Mouse (Mus musculus) brain, embryonic 14.5 days (tissue): ENCODE results near the gene Stac.

Experiments
- CTCF ChIP-seq: fragments of 200-500 bp; IDR thresholded peaks from 2 replicates; pipeline ENCODE4 v1.5.1; 2012; ENCODE audit warnings: inconsistent platforms, mild to moderate bottlenecking, moderate library complexity, borderline replicate concordance; ENCODE audit not compliant: insufficient read depth, insufficient read length; ENCODE audit errors: extremely low read depth
- POLR2A ChIP-seq: fragments of 200-500 bp; IDR thresholded peaks from 2 replicates; pipeline ENCODE4 v1.6.1; 2012; ENCODE audit warnings: mild to moderate bottlenecking, inconsistent platforms, borderline replicate concordance; ENCODE audit not compliant: poor library complexity, insufficient read depth, insufficient read length, severe bottlenecking; ENCODE audit errors: extremely low read depth

GRCm38 (mm10) chr9:111644228-111644627, 45.9 kb downstream of the Stac start:
- TF ChIP-seq POLR2A (no peak), CTCF (no peak)
